Comparison of ENCODE assay signal across 21 mouse cellular contexts in the genomic region with DNA sequence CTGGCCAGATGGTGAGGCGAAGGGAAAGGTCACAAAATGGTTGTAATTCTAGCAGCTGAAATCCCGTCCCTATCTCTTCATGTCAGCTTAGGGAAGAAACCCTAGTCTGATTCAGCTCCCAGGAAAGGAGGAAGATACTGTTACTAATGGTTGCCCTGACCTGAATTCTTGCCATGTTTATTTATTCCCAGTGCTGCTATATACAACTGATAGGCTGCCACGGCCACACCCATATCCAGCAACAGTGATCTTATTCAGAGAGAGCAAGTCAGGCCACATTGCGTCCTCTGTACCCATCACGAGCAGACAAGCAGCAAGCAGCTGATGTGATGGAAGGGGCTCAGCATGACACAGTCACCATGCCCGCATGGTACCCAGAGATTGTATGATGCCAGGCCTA.
A peak's percentile ranks its signal among the peaks of the same experiment; 100 is the strongest.
DNase-seq lines count a peak whose midpoint lies in the region; ATAC-seq and TF ChIP-seq lines count a peak whose summit lies in the region.
"Had no signal": no experiment of that assay in that cellular context is flagged by ENCODE, and none has a peak within 500 bp of the region (broad histone marks: within the 10 kb centered on the region; RNA-seq: fewer than 3 reads in every experiment).

No protein-coding gene starts in this region.

- DNase-seq in gastrocnemius, adult 8-10 months (ENCODE audit: low spot score in 2 of 2): peak; percentile 43 to 72
- DNase-seq in gastrocnemius, postnatal 10 days: no peak
- peak; percentile 72 for DNase-seq in kidney, postnatal 0 days (ENCODE audit: low spot score)
- no peak for DNase-seq in kidney, adult 18-20 months
- DNase-seq in brain, adult 2 months (ENCODE audit: low read depth, low spot score): peak; percentile 47
- peak; percentile 61 for DNase-seq in gastrocnemius, postnatal 25 days
- DNase-seq in natural killer cell, adult 2 months (ENCODE audit: low spot score in 2 of 2): no peak
- DNase-seq: adrenal gland, postnatal 14 days; cerebellum, adult 11 months; cerebellum, postnatal 14 days; heart, postnatal 4 days; left cerebral cortex, postnatal 4 days; liver; lung, postnatal 14 days; thymus, postnatal 36 days had no signal

- H3K27ac ChIP-seq in kidney, postnatal 0 days: no peak overlapping the region
- H3K27ac ChIP-seq: forebrain, embryonic 12.5 days; heart, embryonic 13.5 days; neural tube, embryonic 12.5 days had no signal

- no peak for TF ChIP-seq CTCF in kidney, postnatal 0 days (IDR thresholded peaks at IDR 0.05; ENCODE audit: low read depth)

- H3K4me3 ChIP-seq in kidney, postnatal 0 days (replicated peaks; ENCODE audit: low read depth, low read length): no peak overlapping the region
- H3K4me3 ChIP-seq: forebrain, embryonic 12.5 days; heart, embryonic 13.5 days; neural tube, embryonic 12.5 days had no signal

- H3K4me1 ChIP-seq in kidney, postnatal 0 days (replicated peaks; ENCODE audit: insufficient read depth, low read length): no peaks in the 10 kb centered on the region

- H3K9ac ChIP-seq in kidney, postnatal 0 days (ENCODE audit: low read depth, low read length): no peak overlapping the region
- H3K9ac ChIP-seq: forebrain, embryonic 12.5 days; heart, embryonic 13.5 days; neural tube, embryonic 12.5 days had no signal

- H3K4me2 ChIP-seq in kidney, postnatal 0 days (ENCODE audit: low read length): no peak overlapping the region
- H3K4me2 ChIP-seq: forebrain, embryonic 12.5 days; heart, embryonic 13.5 days; neural tube, embryonic 12.5 days had no signal

- 47% methylated on average over 6 of the region's 6 CpGs for WGBS in kidney, postnatal 0 days

- no peaks in the 10 kb centered on the region for H3K27me3 ChIP-seq in kidney, postnatal 0 days (ENCODE audit: insufficient read depth, low read length)
- H3K27me3 ChIP-seq: CH12.LX; forebrain, embryonic 12.5 days; neural tube, embryonic 12.5 days had no signal

- no peaks in the 10 kb centered on the region for H3K36me3 ChIP-seq in kidney, postnatal 0 days (ENCODE audit: insufficient read depth, low read length)
- H3K36me3 ChIP-seq: forebrain, embryonic 12.5 days; heart, embryonic 13.5 days; neural tube, embryonic 12.5 days had no signal

- ATAC-seq in kidney, postnatal 0 days (replicated peaks; ENCODE audit: low FRiP score, low read depth): no peak
- ATAC-seq: hindbrain, embryonic 16.5 days; intestine, embryonic 16.5 days had no signal

- H3K9me3 ChIP-seq in kidney, postnatal 0 days (replicated peaks; ENCODE audit: low read length): no peaks in the 10 kb centered on the region
- H3K9me3 ChIP-seq: forebrain, embryonic 12.5 days; heart, embryonic 13.5 days; neural tube, embryonic 12.5 days had no signal

Comparison
In these comparisons a context has a peak if more than half of its experiments do, and no peak if none do; other contexts are left out.
1. DNase-seq: peak in gastrocnemius, adult 8-10 months (2 of 2), kidney, postnatal 0 days (single experiment), brain, adult 2 months (single experiment) and gastrocnemius, postnatal 25 days (single experiment); none in gastrocnemius, postnatal 10 days (single experiment), kidney, adult 18-20 months (single experiment) and natural killer cell, adult 2 months (0 of 2).